Mouse (Mus musculus): ENCODE data around the gene Gba2.

DNA sequence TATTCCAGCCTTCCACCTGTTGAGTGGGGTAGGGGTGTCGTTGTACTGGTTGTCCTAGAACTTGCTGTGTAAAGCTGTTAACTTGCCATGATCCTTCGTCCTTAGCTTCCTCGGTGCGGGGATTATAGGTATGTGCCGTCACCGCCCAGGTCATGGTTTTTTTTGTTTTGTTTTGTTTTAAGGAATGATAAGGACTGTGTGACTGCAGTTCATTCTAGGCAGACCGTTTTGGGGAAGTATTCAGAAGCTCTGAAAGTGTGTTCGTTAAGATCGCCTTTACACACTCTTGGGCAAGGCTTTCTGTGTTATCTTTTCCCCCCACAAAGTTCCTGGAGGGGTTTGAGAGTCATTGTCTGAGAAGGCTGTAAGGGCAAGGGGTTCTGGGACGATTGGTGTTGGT, 33.9 kb upstream of the Gba2 start:
- TF ChIP-seq GATA1 (IDR thresholded peaks at IDR 0.05; ENCODE audit: low read length), result no peak
- no peak for TF ChIP-seq TAL1 (IDR thresholded peaks at IDR 0.05; ENCODE audit: low read length)
